Mouse (Mus musculus) CD4-positive, CD25-positive, alpha-beta regulatory T cell, adult 2 months (primary cell): ENCODE measurements around the gene Relch.
"Not testable (repeated sequence)": the region's sequence is repeated elsewhere in the genome, so short reads cannot be mapped to it uniquely, and the experiment has no call there.

Experiments
- DNase-seq: peaks from one replicate; pipeline ENCODE4 v3.0.0-alpha.2; 2012; ENCODE audit warnings: low read depth, low spot score

Relch gene

GRCm38 (mm10) chr1:105742481-105742880 is 78.8 kb downstream of the Relch start:
- no peak for DNase-seq

DNA sequence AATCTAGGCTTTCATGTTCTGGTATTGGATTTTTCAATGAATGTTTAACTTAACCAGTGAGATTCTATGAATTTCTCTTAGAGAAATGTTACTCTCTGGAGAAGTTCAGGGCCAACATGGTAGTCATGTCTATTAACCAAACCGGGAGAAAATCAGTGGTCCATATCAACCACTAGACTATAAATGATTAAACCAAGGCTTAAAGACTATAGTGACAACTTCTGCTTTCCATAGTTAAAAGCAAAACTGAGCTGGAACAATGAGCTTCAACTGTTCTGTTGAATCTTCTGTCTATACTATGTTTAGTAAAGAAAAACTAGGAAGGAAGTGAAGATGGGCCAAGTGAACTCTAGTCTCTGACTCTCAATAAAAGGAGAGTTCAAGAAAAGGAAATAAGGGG is 82.8 kb downstream of the Relch start:
- no peak for DNase-seq

GRCm38 (mm10) chr1:105746858-105747596 is 83.4 kb downstream of the Relch start:
- no peak for DNase-seq

GRCm38 (mm10) chr1:105748091-105748799 is 84.6 kb downstream of the Relch start:
- peak; percentile 3 for DNase-seq

GRCm38 (mm10) chr1:105752196-105752595 is 88.5 kb downstream of the Relch start:
- DNase-seq = peak; percentile 17

DNA sequence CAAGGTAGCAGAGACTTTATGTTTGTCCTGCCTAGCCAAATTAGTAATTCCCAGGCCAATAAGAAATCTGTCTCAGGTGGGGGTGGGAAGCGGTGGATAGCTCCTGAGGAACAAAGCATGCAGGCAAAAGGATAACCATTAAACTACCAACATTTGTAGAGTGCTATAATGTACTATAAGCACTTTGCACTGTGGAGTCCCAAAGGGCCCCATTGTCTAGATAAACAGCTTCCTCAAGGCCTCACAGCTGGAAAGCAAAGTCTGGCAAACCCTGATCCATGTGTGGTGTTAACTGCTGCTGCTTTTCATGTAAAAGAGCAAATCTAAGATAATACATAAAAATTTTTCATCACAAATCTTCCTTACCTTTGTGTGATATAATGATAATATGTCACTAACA is 89.3 kb downstream of the Relch start:
- no peak for DNase-seq

- no peak for DNase-seq
These were observed 95.1 kb downstream of the Relch start for GRCm38 (mm10) chr1:105758798-105759197.

GRCm38 (mm10) chr1:105759422-105760165 is 95.9 kb downstream of the Relch start:
- no peak for DNase-seq

GRCm38 (mm10) chr1:105765586-105765985 is 101.9 kb downstream of the Relch start:
- no peak for DNase-seq

DNA sequence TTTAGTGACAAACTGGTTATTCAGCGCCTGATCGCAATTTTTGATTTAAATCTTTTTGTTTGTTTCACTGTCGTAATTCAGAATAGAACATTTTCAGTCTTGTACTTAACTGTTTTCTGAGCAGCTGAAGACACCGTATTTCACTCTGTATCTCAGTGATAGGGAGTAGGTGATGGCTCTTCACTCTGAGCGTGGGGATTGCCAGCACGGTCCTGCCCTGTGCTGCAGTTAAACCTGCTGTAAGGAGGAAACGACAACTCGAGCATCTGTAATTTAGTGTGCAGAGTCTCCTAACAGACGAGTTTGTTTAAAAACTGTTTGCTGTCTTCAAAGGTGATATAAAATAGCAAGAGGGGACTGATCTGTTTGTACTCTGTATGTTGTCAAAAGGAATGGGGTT is 102.4 kb downstream of the Relch start:
- not testable (repeated sequence) for DNase-seq

- no peak for DNase-seq
These were observed 104.7 kb downstream of the Relch start for GRCm38 (mm10) chr1:105768397-105768796.

GRCm38 (mm10) chr1:105770685-105771084 is 107.0 kb downstream of the Relch start:
- DNase-seq = no peak

- no peak for DNase-seq
These were observed 112.8 kb downstream of the Relch start for GRCm38 (mm10) chr1:105776426-105776825.

- no peak for DNase-seq
These were observed 116.4 kb downstream of the Relch start for GRCm38 (mm10) chr1:105780079-105780456.

- peak; percentile 63 for DNase-seq
These were observed 117.0 kb downstream of the Relch start, which contains the start of gene Tnfrsf11a for GRCm38 (mm10) chr1:105780457-105781364. Gene Tnfrsf11a, plus strand, starts transcription at chr1:105780718.

- DNase-seq = no peak
These were observed 117.9 kb downstream of the Relch start for GRCm38 (mm10) chr1:105781391-105782146.

- DNase-seq = no peak
These were observed 120.8 kb downstream of the Relch start for GRCm38 (mm10) chr1:105784257-105785016.

DNA sequence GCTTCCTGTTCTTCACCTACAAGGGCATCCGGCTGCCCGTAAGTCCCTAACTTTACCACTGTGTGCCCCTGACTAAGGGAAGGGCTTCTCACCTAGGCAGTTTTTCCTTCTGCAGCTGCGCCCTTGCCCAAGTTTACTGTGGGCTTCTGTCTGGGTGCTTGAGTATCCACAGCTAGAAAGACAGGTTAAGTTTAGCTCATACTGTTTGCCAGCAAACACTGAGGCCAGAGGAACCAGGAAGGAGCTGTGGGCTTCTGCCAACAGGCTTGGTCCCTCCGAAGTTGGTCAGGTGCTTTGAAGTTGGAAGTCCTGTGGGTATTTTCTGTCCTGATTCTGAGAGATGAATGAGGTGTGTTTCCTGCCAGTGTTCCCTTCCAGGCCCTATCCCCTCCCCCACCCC is 121.5 kb downstream of the Relch start:
- no peak for DNase-seq

- no peak for DNase-seq
These were observed 123.2 kb downstream of the Relch start for GRCm38 (mm10) chr1:105786731-105787357.
